1 mouse cellular context compared by ENCODE assay signal in genomic region chr5:150044533-150044932, GRCm38 (mm10).
TF ChIP-seq lines count a peak whose summit lies in the region.

No protein-coding gene starts in this region.

TF ChIP-seq in MEL, 35 proteins besides CTCF, POLR2A, EP300 and RAD21 (continued from another document):
- TF ChIP-seq MAX (IDR thresholded peaks at IDR 0.05; ENCODE audit: low read length) (no peak), UBTF (IDR thresholded peaks at IDR 0.05; ENCODE audit: borderline replicate concordance, insufficient read depth, low read depth, low read length) (no peak), CHD1 (IDR thresholded peaks at IDR 0.05; ENCODE audit: low read depth, low read length) (no peak), TBP (IDR thresholded peaks at IDR 0.05; ENCODE audit: low read depth, low read length) (no peak), BHLHE40 (IDR thresholded peaks at IDR 0.05; ENCODE audit: borderline replicate concordance, low read depth, low read length) (no peak), POLR2AphosphoS2 (IDR thresholded peaks at IDR 0.05; ENCODE audit: low read length) (no peak), SMC3 (IDR thresholded peaks at IDR 0.05; ENCODE audit: low read depth, low read length) (no peak)
